Mouse (Mus musculus) T-helper 17 cell (primary cell): ENCODE measurements at regions not wholly inside any gene's neighbourhood (a gene's known extent, or its start where the extent isn't known, plus 50 kb on each side); places are given as distances from the start of the nearest gene placed in this dataset.

ENCODE experiments used
- in situ Hi-C, 2 experiments: fragments of 300-600 bp; cut with MboI, MseI; formaldehyde crosslinking; loops; 1 replicate in 1 of 2; 2 replicates in 1 of 2; pipeline ENCODE4 v1.15.1; 2025; ENCODE audit warnings: high pct_unique_total_duplicates in 2 of 2

DNA sequence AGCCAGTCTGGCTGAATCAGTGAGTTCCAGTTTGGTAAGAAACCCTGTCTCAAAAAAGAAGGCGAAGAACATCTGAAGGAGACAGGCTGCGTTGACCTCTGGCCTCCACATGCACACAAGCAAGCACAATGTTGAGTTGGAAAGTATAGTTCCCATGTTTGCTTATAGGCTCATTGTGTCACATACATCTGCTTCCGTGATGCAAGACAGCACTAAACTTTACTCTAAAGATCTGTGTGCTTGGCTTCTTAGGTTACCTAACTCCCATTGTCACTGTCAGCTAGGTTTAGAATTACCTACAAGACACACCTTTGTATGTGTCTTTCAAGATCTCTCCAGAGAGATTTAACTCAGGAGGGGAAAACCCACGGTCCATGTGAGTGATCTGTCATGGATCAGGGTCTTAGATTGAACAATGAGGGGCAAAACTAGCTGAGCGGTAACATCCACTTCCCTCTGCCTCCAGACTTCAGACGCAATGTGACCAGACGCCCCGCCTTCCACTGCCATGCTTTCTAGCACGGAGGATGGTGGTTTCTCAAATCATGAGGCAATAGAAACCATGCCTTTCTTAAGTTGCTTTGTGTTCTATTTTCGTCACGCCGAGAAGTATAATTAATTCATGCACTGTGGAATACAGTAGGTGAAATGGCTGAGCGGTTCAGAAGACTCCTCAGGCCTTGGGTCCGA is 130.1 kb upstream of the Egln3 start:
- in situ Hi-C loops: no loop called here

DNA sequence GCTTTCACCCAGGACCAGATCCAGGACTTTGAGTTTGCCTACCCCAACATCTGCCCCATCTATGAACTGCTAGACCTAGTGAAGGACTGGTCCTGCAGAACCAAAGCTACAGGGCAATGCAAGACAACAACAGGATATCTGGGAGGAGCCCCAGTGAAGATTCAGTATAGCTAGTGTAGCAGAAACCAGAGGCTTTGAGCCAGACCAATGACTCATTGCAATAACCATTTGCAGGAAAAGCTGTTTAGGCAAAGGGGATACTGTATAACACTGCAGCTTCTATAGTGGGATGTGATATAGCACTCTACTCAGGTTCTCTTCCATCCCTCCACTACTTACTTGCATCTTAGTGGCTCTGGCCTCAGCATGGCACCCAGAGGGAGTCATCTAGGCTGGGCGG is 123.8 kb upstream of the Egln3 start:
- in situ Hi-C loops: no loop called here

DNA sequence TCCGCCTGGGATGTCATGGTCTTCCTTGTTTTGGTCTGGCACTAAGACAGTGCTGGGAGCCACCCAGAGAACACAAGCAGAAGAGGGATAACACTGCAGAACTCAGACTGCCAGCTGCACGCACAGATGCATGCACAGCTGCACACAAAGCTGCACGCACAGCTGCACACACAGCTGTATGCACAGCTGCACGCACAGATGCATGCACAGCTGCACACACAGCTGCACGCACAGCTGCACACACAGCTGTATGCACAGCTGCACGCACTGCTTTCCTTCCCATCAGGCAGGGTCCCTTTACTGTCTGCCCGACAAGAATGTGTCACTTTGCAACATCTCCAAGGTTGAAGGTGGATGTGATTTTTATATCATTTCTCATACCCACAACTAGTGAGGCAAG is 122.9 kb upstream of the Egln3 start:
- in situ Hi-C loops: no loop called here

DNA sequence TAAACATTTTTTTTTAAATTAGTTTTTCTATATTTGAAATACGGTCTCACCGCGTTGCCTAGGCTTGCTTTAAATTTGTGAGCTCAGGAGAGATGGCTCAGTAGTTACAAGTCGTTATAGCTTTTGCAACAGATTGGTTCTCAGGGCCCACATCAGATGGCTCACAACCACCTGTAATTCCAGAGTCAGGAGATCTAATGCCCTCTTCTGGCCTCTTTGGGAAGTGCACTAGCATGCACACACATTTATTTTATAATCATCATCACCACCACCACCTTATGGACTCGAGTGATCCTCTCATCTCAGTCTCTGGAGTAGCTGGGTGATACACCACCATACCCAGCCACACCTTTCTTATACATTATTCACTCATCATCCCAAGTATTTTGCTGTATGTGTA is 116.9 kb upstream of the Egln3 start:
- in situ Hi-C loops: loop anchor here (5.0 to 25.0 kb wide), 3 partner anchors 53 to 1517 kb away; partner anchors contain the start of genes Brms1l (in 1 of the 2) and Cfl2 (in 1 of the 2)

DNA sequence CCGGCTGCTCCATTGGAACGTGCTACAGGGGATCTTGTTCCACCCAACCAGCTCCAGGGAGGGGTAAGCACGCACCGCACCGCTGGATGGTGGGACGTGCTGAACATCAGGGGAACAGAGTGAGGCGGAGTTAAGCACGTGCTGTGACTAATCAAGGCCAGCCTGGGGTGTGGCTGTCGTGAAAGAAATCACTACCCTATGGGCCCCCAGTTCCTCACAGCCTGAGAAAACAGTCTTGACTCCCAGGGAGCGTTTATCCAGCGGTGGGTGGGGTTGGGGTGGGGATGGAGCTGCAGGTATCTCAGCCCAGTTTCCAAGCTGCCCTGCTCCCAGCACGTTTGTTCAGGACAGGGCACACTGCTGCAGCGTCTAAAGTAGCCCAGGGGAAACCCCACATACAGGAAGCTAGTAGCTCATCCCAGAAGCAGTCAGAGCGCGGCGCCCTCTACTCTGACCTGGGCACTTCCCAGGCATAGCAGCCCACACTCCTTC is 113.4 kb upstream of the Egln3 start:
- in situ Hi-C loops: loop anchor here (25.0 kb wide), 2 partner anchors 545 to 1520 kb away; partner anchors contain the start of genes Brms1l (in 1 of the 2) and Cfl2 (in 1 of the 2)

DNA sequence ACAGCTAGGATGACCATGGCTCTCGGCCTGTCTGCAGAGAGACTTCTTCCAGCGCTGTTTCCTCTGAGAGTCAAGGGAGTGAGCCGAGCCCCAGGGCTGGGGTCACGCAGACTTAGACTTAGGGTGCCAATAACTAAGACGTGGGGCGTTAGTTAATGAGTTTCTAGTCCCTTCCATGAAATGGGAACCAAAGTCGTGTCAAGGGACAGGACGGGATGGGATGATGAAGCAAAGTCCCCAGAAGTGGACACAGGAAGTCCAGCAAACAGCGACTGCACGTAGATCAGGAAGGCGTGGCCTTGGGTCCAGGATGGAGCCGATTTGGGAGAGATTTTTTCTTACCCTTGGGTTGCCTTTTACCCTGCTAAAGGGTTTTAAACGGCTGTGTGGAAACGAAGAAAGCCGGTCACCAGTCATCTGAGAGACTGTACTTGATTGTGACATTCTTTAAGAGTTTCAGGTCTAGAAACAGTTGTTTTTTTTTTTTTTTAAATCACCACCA is 112.5 kb upstream of the Egln3 start:
- in situ Hi-C loops: loop anchor here (25.0 kb wide), 2 partner anchors 546 to 1521 kb away; partner anchors contain the start of genes Brms1l (in 1 of the 2) and Cfl2 (in 1 of the 2)

DNA sequence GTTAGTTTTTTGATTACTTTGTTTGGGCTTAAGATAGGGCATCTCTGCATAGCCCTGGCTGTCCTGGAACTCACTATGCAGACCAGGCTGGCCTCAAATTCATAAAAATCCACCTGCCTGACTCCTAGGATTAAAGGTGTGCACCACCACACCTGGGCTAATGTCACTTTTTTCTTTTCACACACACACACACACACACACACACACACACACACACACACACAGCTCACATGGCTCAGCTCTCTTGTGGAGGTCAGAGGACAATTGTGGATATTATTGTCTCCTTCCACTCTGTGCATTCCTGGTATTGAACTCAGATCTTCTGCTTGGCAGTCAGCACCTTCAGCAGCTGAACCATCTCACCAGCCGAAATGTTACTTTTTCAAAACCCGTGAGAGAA is 110.5 kb upstream of the Egln3 start:
- in situ Hi-C loops: loop anchor here (5.0 to 25.0 kb wide), 3 partner anchors 112 to 1523 kb away; partner anchors contain the start of genes Egln3 (in 2 of the 2), Brms1l (in 1 of the 2) and Cfl2 (in 1 of the 2)

DNA sequence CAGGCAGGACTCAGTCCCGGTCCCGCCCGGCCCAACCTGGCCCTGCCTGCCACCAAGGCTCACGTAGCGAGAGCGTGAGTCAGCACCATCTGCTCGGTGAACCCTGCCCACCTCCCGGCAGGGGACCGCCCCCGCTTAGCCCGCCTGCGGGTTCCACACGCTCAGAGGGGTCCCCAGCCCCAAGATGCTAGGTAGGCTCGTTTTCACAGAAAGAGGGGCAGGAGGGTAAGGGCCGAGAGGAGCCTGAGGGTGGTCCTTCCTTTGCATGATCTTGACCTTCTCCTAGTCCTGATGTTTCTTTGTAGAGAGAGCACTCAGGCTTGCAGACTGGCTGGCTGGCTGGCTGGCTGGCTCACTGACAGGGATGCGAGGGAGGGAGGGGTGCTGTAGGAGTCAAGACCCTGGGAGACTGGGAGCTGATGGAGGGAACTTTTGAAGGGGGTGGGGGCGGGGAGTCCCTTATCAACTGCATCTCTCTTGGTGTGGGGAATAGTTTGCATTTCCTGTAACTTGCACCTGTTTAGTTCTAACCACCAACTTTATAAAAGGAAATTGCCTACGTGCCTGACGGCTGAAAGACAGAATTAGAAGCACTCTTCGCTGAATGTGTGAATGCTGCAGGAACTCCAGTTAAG is 109.7 kb upstream of the Egln3 start:
- in situ Hi-C loops: loop anchor here (5.0 to 25.0 kb wide), 3 partner anchors 111 to 1524 kb away; partner anchors contain the start of genes Egln3 (in 2 of the 2), Brms1l (in 1 of the 2) and Cfl2 (in 1 of the 2)

DNA sequence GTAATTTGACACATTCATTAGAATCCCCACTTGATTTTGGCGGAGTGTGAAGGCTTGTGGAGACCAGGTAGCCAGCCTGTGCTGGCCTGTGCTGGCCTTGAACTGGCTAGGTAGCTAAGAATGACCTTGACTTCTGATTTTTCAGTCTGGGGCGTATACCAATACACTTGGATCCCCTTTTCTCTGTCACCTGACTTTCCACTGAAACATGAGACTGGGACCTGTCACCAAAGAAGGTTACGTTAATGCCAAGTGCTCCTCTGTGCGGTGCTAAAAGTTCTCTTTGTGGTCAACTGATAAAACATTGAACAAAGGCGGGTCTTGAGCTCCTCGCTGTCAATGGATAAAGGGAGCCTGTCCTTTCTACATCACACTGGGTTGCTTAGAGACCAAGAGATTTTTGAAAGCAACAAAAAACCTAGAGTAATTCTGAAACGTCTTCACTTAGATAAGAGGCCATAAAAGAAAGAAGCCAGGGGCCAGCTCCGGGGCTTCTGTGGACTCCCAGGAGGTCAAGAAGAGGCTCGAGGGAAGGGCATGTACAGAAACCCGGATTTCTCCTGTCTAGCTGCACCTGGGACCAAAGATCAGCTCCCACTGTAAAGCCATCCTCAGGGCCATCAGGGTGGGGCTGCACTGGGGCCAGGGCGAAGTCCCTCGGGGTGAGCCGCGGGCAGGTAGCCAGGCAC is 109.0 kb upstream of the Egln3 start:
- in situ Hi-C loops: loop anchor here (5.0 to 25.0 kb wide), 3 partner anchors 110 to 1525 kb away; partner anchors contain the start of genes Egln3 (in 2 of the 2), Brms1l (in 1 of the 2) and Cfl2 (in 1 of the 2)

DNA sequence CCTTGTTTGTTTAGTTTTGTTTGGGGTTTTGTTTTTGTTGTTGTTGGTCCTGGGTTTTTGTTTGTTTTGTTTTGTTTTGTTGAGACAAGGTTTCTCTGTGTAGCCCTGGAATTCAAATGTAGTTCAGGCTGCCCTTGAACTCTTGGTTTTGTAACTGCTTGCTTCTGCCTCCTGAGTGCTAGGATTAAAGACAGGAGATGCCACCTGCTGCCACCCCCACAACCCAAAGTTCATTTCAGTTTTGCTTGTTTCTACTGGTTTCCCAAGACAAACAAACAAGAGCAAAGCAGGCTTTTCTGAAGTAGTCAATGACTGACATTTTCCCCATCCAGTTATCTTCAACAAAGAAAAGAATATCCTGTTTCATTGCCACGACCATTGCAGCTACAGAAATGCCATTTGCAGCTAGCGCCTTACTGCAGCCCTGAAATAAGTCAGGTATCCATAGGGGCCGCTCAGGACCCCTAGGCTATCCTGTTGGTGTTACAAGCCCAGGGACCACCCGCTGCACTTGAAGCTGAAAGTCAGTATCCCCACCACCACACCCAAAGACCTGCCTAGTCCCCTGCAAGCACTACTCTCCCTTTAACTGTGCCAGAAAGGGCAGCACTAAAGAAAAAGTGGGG is 108.3 kb upstream of the Egln3 start:
- in situ Hi-C loops: loop anchor here (5.0 to 25.0 kb wide), 3 partner anchors 110 to 1525 kb away; partner anchors contain the start of genes Egln3 (in 2 of the 2), Brms1l (in 1 of the 2) and Cfl2 (in 1 of the 2)

DNA sequence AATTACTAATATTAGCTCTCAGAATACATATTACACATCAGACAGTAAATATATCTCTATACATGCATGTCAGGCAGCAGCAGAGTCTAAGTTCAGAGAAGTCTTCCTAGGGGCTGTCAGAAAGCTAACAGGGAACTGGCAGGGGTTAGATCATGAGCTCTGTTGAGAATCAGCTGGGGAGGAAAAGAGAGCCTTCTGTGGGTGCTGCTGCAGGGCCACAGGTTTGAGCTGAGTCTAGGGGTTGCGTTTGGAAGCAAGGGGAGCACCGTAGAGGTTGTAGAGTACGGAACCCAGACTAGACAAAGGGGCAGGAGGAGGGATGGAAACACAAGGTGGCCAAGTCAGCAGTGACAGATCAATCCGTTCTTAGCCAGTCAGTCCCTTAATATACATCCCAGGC is 106.2 kb upstream of the Egln3 start:
- in situ Hi-C loops: loop anchor here (5.0 to 25.0 kb wide), 3 partner anchors 108 to 1527 kb away; partner anchors contain the start of genes Egln3 (in 2 of the 2), Brms1l (in 1 of the 2) and Cfl2 (in 1 of the 2)

DNA sequence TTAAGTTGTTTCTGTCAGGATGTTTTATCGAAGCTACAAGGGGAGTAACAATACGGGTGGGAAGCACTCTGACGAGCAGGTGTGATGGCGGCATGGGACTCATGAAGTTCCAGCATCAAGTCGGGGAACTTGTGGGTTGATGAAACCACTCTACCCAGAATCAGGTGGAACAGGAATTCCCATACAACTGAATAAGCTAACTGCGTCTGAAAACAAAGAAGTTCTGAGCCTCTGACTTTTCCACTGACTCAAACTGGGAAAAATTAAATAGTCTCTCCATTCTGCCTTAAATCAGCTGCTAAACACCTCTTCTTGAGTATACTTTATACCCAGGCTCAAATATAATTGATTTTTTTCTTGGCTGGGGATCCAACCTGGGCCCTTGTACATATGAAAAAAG is 105.6 kb upstream of the Egln3 start:
- in situ Hi-C loops: loop anchor here (25.0 kb wide), 2 partner anchors 553 to 1528 kb away; partner anchors contain the start of genes Brms1l (in 1 of the 2) and Cfl2 (in 1 of the 2)

DNA sequence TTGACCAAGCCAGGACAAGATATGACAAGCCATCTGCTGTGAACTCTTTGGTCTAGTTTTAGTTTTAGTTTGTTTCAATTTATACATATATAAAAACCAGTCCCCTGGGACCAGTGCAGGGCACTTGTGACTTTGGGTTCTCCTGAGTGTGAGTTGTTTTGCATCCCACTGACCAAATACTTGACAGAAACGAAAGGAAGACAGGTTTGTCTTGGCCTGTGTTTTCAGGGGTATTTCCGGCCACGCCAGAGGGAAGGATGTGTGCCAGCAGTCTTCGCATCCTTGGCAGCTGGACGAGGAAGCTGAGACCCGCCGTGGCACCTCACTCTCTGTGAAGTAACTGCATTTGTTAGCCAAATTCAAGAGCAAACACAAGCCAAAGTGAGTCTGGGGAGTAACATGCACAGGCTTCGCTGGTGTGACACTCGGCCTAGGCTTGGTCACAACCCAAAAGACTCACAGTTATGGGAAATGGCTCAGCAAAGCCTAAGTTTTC is 101.5 kb upstream of the Egln3 start:
- in situ Hi-C loops: loop anchor here (25.0 kb wide), 2 partner anchors 557 to 1532 kb away; partner anchors contain the start of genes Brms1l (in 1 of the 2) and Cfl2 (in 1 of the 2)

DNA sequence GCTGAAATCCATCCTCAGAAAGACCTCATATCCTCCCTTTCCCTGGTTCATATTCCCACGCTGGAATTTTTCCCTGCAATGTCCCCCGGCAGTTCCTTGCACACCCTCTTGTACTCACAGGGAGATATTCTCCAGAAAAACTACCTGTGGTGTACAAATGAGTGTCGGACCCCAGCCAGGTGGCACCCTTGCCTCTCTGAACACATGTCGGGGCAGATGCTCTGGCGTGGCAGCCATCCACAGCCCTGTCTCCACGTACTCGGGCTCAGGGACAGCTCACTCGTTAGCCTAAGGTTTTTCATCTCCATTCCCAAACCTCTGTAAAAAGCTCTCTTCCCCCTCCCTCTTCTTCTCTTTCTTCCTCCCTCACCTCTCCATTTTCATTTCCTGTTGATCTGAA is 100.1 kb upstream of the Egln3 start:
- in situ Hi-C loops: loop anchor here (25.0 kb wide), 2 partner anchors 559 to 1534 kb away; partner anchors contain the start of genes Brms1l (in 1 of the 2) and Cfl2 (in 1 of the 2)

DNA sequence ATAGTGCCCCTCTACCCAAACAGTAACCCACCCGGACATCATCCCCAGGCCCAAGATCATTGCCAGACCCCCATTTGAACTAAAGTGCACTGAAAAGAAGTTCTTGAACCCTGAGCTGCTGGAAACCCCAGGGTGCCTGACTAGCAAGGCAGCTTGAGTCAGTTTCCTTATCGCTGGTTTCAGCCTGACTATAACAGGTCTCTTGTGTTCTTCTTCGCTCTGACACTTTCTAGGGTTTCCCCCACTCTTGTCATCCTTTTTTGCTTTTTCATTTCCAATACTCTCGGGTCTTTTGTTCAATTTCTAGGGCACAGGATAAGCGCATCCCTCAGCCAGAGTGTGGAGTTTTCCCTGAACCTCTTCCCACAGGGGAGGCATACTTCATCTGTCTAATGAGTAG is 95.8 kb upstream of the Egln3 start:
- in situ Hi-C loops: no loop called here

DNA sequence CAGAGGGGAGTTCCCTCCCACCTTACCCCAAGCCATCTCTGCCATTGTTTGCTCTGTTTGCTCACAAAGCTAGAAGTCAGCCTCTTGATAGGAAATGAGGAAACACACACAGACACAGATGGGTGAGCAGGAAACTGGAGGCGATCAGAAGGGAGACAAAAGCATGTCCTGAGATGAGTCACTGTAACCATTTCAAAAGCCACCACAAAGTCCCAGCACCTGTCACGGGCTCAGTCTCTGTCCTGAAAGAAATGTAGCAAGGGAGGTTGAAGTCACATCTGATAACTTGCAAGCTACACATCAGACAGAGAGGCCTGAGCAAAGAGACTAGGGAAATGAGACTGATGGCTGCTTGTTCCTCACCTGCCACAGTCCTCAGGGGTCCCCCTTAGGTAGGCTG is 89.6 kb upstream of the Egln3 start:
- in situ Hi-C loops: no loop called here

DNA sequence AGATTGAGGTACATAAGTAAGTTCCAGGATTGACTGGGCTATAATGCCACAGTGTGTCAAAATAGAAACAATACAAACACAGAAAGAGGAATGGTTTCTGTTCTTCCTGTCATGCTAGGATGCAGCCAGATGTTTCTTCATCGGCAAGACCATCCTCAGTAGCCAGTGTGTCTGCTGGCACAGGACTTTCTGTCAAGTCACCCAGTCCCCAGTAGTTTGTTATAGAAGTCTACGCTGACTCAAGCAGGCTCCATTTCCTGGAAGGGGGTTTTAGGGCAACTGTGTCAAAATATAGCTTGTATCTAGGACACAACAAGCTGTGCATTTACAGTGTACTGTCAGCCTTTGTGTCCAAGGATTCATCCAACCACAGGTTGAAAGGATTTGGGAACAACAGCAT is 86.7 kb upstream of the Egln3 start:
- in situ Hi-C loops: no loop called here

DNA sequence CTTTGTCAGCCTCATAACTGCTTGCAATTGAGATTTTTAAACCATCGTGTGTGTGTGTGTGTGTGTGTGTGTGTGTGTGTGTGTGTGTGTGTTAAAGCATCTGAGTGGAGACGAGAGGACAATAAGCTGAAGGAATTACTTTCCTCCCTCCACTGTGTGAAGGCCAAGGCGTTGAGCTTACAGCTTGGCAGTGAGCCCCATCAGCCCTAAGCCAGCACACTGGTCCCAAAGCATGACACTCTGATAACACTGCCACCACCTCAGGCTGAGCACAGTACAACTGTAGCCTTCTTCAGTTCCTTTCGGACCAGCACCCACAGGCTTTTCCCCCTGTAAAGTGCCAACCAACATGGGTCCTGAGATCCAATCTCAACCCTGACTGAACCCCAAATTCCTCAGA is 85.1 kb upstream of the Egln3 start:
- in situ Hi-C loops: loop anchor here in 1 of 2 experiments (5.0 kb wide), 1 partner anchor 86 kb away; the partner anchor contains the start of gene Egln3

DNA sequence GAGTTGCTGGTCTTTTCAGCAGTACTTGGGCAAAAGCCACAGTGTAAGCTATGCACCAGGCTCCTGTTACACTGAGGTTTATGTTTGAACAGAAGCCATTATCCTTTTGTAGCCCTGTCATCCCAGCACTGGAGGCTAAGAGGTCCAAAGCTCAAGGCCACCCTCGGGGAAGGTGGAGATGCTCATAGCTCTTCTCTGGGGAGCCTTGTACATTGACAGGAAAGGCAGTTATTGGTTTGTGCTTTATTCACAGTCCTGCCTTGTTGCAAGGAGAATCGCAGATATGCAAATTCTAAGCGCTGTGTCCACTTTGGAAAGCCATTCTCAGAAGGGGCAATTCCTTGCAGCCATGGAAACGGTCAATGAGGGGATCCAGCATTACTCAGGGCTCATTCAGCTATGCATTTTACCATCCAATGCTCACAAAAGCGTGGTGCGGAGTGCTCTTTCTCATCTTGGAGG is 84.4 kb upstream of the Egln3 start:
- in situ Hi-C loops: loop anchor here in 1 of 2 experiments (5.0 kb wide), 1 partner anchor 86 kb away; the partner anchor contains the start of gene Egln3
